Mouse (Mus musculus): ENCODE data around the gene Dpep1.

GRCm38 (mm10) chr8:123193771-123194170, 7.7 kb downstream of the Dpep1 start:
- TF ChIP-seq CTCF (IDR thresholded peaks at IDR 0.05; ENCODE audit: low read depth): no peak
- no peak for TF ChIP-seq EP300 (IDR thresholded peaks at IDR 0.05; ENCODE audit: low read depth)
